Mouse (Mus musculus): ENCODE data around the gene Smarcc2. TPM values are rescaled to one million over a fixed set of nuclear protein-coding genes. Genes with fewer than 3 reads are reported as not detected.
"Not testable (repeated sequence)": the region's sequence is repeated elsewhere in the genome, so short reads cannot be mapped to it uniquely, and the experiment has no call there.

Gene Smarcc2
- total RNA-seq, 2 experiments from 2014 or later, result 75.4 to 75.8 TPM

- no peak for DNase-seq
These were observed 17.5 kb upstream of the Smarcc2 start for GRCm38 (mm10) chr10:128441324-128442119.

GRCm38 (mm10) chr10:128442718-128443117 is 16.3 kb upstream of the Smarcc2 start:
- DNase-seq, result no peak

- no peak for DNase-seq
These were observed 14.7 kb upstream of the Smarcc2 start for GRCm38 (mm10) chr10:128444354-128444753.

GRCm38 (mm10) chr10:128445407-128445806 is 13.6 kb upstream of the Smarcc2 start:
- peak in 1 of 2 experiments; percentile 30 for DNase-seq

- DNase-seq, result no peak
These were observed 8.0 kb upstream of the Smarcc2 start for GRCm38 (mm10) chr10:128451014-128451413.

GRCm38 (mm10) chr10:128454471-128454870 is 4.6 kb upstream of the Smarcc2 start:
- no peak for DNase-seq

- peak; percentile 76 to 87 for DNase-seq
These were observed 3.8 kb upstream of the Smarcc2 start for GRCm38 (mm10) chr10:128455280-128455679.

GRCm38 (mm10) chr10:128457676-128458075 is 1.4 kb upstream of the Smarcc2 start:
- DNase-seq, result no peak

- DNase-seq, result peak; percentile 88 to 97
These were observed 715 bp upstream of the Smarcc2 start for GRCm38 (mm10) chr10:128458348-128458718.

- peak; percentile 29 to 59 for DNase-seq
These were observed 591 bp downstream of the Smarcc2 start for GRCm38 (mm10) chr10:128459409-128460269.

GRCm38 (mm10) chr10:128460270-128460630 is 1.2 kb downstream of the Smarcc2 start:
- no peak for DNase-seq

GRCm38 (mm10) chr10:128474366-128474765 is 15.3 kb downstream of the Smarcc2 start:
- no peak for DNase-seq

GRCm38 (mm10) chr10:128486370-128486769 is 27.3 kb downstream of the Smarcc2 start:
- no peak for DNase-seq

GRCm38 (mm10) chr10:128487861-128488712 is 29.0 kb downstream of the Smarcc2 start:
- DNase-seq, result no peak

GRCm38 (mm10) chr10:128488776-128489175 is 29.7 kb downstream of the Smarcc2 start:
- DNase-seq, result no peak

GRCm38 (mm10) chr10:128489380-128489779 is 30.3 kb downstream of the Smarcc2 start:
- no peak for DNase-seq

GRCm38 (mm10) chr10:128489785-128490184 is 30.7 kb downstream of the Smarcc2 start:
- no peak for DNase-seq

GRCm38 (mm10) chr10:128490232-128490631 is 31.2 kb downstream of the Smarcc2 start:
- peak; percentile 57 to 64 for DNase-seq

GRCm38 (mm10) chr10:128490912-128491311 is 31.9 kb downstream of the Smarcc2 start:
- DNase-seq, result no peak

- peak; percentile 51 for DNase-seq
These were observed 32.4 kb downstream of the Smarcc2 start for GRCm38 (mm10) chr10:128491495-128491894.

GRCm38 (mm10) chr10:128492051-128492450 is 33.0 kb downstream of the Smarcc2 start:
- not testable (repeated sequence) for DNase-seq

- peak; percentile 84 to 88 for DNase-seq
These were observed 33.7 kb downstream of the Smarcc2 start for GRCm38 (mm10) chr10:128492633-128493311.
